Mouse (Mus musculus) ovary, postnatal 14 days (tissue): ENCODE results near the gene Atp2a1.
"Not testable (repeated sequence)": the region's sequence is repeated elsewhere in the genome, so short reads cannot be mapped to it uniquely, and the experiment has no call there.

Experiments used
- DNase-seq: peaks from one replicate; pipeline ENCODE4 v3.0.0; 2022; ENCODE audit warnings: low spot score

The Atp2a1 gene

GRCm38 (mm10) chr7:126463004-126463403 is at the start of gene Atp2a1:
Gene Atp2a1, minus strand, starts transcription at chr7:126463108.
- no peak for DNase-seq

- no peak for DNase-seq
Measured at GRCm38 (mm10) chr7:126511287-126511686, 48.4 kb upstream of the Atp2a1 start.

GRCm38 (mm10) chr7:126507126-126507778 is 44.3 kb upstream of the Atp2a1 start:
- no peak for DNase-seq

GRCm38 (mm10) chr7:126504913-126505312 is 42.0 kb upstream of the Atp2a1 start:
- DNase-seq: no peak

- DNase-seq: peak; percentile 97
Measured at GRCm38 (mm10) chr7:126503273-126503878, 40.5 kb upstream of the Atp2a1 start, which contains the start of gene Atxn2l. Gene Atxn2l, minus strand, starts transcription at chr7:126503437.

GRCm38 (mm10) chr7:126502751-126503150 is 39.8 kb upstream of the Atp2a1 start:
- no peak for DNase-seq

GRCm38 (mm10) chr7:126502023-126502741 is 39.3 kb upstream of the Atp2a1 start:
- DNase-seq: peak; percentile 80

GRCm38 (mm10) chr7:126501684-126502022 is 38.7 kb upstream of the Atp2a1 start:
- no peak for DNase-seq

- DNase-seq: no peak
Measured at GRCm38 (mm10) chr7:126499416-126499815, 36.5 kb upstream of the Atp2a1 start.

- DNase-seq: no peak
Measured at GRCm38 (mm10) chr7:126497966-126498365, 35.1 kb upstream of the Atp2a1 start.

- no peak for DNase-seq
Measured at GRCm38 (mm10) chr7:126496475-126496874, 33.6 kb upstream of the Atp2a1 start.

GRCm38 (mm10) chr7:126494120-126494519 is 31.2 kb upstream of the Atp2a1 start:
- no peak for DNase-seq

GRCm38 (mm10) chr7:126491973-126492372 is 29.1 kb upstream of the Atp2a1 start:
- DNase-seq: no peak

- no peak for DNase-seq
Measured at GRCm38 (mm10) chr7:126491005-126491404, 28.1 kb upstream of the Atp2a1 start.

- DNase-seq: not testable (repeated sequence)
Measured at GRCm38 (mm10) chr7:126487617-126488385, 24.9 kb upstream of the Atp2a1 start.

GRCm38 (mm10) chr7:126487052-126487483 is 24.2 kb upstream of the Atp2a1 start, which contains the start of gene Tufm:
Gene Tufm, plus strand, starts transcription at chr7:126487361.
- DNase-seq: peak; percentile 86

GRCm38 (mm10) chr7:126482392-126482871 is 19.5 kb upstream of the Atp2a1 start:
- peak; percentile 57 for DNase-seq

GRCm38 (mm10) chr7:126481699-126482098 is 18.8 kb upstream of the Atp2a1 start:
- DNase-seq: no peak

- peak; percentile 79 for DNase-seq
Measured at GRCm38 (mm10) chr7:126474993-126475581, 12.2 kb upstream of the Atp2a1 start, which contains the start of gene Sh2b1. Gene Sh2b1, minus strand, starts transcription at chr7:126475424.

GRCm38 (mm10) chr7:126474486-126474955 is 11.6 kb upstream of the Atp2a1 start:
- no peak for DNase-seq

GRCm38 (mm10) chr7:126473470-126474086 is 10.7 kb upstream of the Atp2a1 start:
- no peak for DNase-seq
